Mouse (Mus musculus) mouse embryonic stem cell (cell line): ENCODE data around the gene Nlgn2.

Experiments used
- in situ Hi-C, 2 experiments: fragments of 300-500 bp; cut with MboI; formaldehyde crosslinking; loops; 1 replicate in 1 of 2; 3 replicates in 1 of 2; pipeline ENCODE4 v1.14.3; 2019 to 2020; ENCODE audit warnings: low sequenced_read_pairs in 2 of 2, low pct_unique_long_range_greater_than_20kb in 1 of 2, mixed read lengths in 1 of 2; ENCODE audit not compliant: unreplicated experiment in 1 of 2

The Nlgn2 gene

GRCm38 (mm10) chr11:69836703-69837576 lies 644 bp downstream of the Nlgn2 start:
- in situ Hi-C loops, result no loop called here

- in situ Hi-C loops, result no loop called here
Measured at GRCm38 (mm10) chr11:69835966-69836335, 1.6 kb downstream of the Nlgn2 start.

- in situ Hi-C loops, result no loop called here
Measured at GRCm38 (mm10) chr11:69835326-69835965, 2.1 kb downstream of the Nlgn2 start.

- in situ Hi-C loops, result no loop called here
Measured at GRCm38 (mm10) chr11:69834001-69834549, 3.5 kb downstream of the Nlgn2 start.

- in situ Hi-C loops, result no loop called here
Measured at GRCm38 (mm10) chr11:69833554-69833953, 4.0 kb downstream of the Nlgn2 start.

- in situ Hi-C loops, result no loop called here
Measured at GRCm38 (mm10) chr11:69828832-69829231, 8.8 kb downstream of the Nlgn2 start.

- in situ Hi-C loops, result no loop called here
Measured at GRCm38 (mm10) chr11:69823456-69823855, 14.1 kb downstream of the Nlgn2 start.

- in situ Hi-C loops, result no loop called here
Measured at GRCm38 (mm10) chr11:69822080-69822479, 15.5 kb downstream of the Nlgn2 start, which contains the start of gene Spem1. Gene Spem1 (minus strand): TSS chr11:69822180.

GRCm38 (mm10) chr11:69818871-69819270 lies 18.7 kb downstream of the Nlgn2 start:
- in situ Hi-C loops, result loop anchor here in 1 of 2 experiments (10.0 kb wide), 1 partner anchor 56 kb away; the partner anchor contains the start of gene Tmem95

GRCm38 (mm10) chr11:69818365-69818764 lies 19.2 kb downstream of the Nlgn2 start, which contains the start of gene Spem2:
Gene Spem2 (minus strand): TSS chr11:69818465.
- in situ Hi-C loops, result loop anchor here in 1 of 2 experiments (10.0 kb wide), 1 partner anchor 56 kb away; the partner anchor contains the start of gene Tmem95

- in situ Hi-C loops, result loop anchor here in 1 of 2 experiments (10.0 kb wide), 1 partner anchor 58 kb away; the partner anchor contains the start of gene Tmem95
Measured at GRCm38 (mm10) chr11:69816520-69816919, 21.1 kb downstream of the Nlgn2 start.

GRCm38 (mm10) chr11:69815155-69815554 lies 22.4 kb downstream of the Nlgn2 start, which contains the start of gene Gm39566:
Gene Gm39566 (minus strand): TSS chr11:69815298.
- in situ Hi-C loops, result loop anchor here in 1 of 2 experiments (10.0 kb wide), 1 partner anchor 60 kb away; the partner anchor contains the start of gene Tmem95

GRCm38 (mm10) chr11:69810280-69810679 lies 27.3 kb downstream of the Nlgn2 start:
- in situ Hi-C loops, result loop anchor here in 1 of 2 experiments (10.0 kb wide), 1 partner anchor 65 kb away; the partner anchor contains the start of gene Tmem95

- in situ Hi-C loops, result loop anchor here in 1 of 2 experiments (5.0 kb wide), 1 partner anchor 70 kb away; the partner anchor contains the start of gene Tmem95
Measured at GRCm38 (mm10) chr11:69807641-69808040, 29.9 kb downstream of the Nlgn2 start.

GRCm38 (mm10) chr11:69806378-69806777 lies 31.2 kb downstream of the Nlgn2 start:
- in situ Hi-C loops, result loop anchor here in 1 of 2 experiments (5.0 kb wide), 1 partner anchor 71 kb away; the partner anchor contains the start of gene Tmem95

GRCm38 (mm10) chr11:69804972-69805909 lies 32.3 kb downstream of the Nlgn2 start, which contains the start of gene Tmem102:
Gene Tmem102 (minus strand): TSS chr11:69805624.
- in situ Hi-C loops, result loop anchor here in 1 of 2 experiments (5.0 kb wide), 1 partner anchor 72 kb away; the partner anchor contains the start of gene Tmem95

GRCm38 (mm10) chr11:69804652-69804940 lies 33.0 kb downstream of the Nlgn2 start:
- in situ Hi-C loops, result no loop called here
